Mouse (Mus musculus): ENCODE results near the gene Atrn. TPM values are rescaled to one million over a fixed set of nuclear protein-coding genes. Genes with fewer than 3 reads are reported as not detected.

Atrn gene
- polyA plus RNA-seq, 1 experiment, result 6.8 TPM

DNA sequence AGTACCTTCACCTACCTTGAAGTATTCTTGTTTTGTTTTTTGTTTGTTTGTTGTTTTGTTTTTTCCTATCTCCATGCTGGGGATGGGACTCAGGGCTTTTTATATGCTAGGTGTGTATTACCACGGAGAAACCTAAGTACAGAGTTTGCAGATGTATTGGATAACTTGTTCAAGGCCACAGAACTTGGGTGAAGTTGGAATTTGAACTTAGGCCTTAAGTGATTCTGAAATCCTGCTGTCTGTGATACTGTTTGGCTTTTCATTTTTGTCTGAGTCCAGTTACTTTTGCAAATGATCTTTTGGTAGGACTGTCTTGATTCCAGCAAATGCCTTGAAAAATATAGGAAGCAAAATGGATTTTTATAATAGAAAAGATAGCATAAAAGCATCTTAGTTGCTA, 5.4 kb downstream of the Atrn start:
- H3K36me3 ChIP-seq (ENCODE audit: control insufficient read depth, insufficient read depth), result no peaks in the 10 kb centered on the region
- no peak overlapping the region for H3ac ChIP-seq (ENCODE audit: control insufficient read depth, insufficient read length)
- no peaks in the 10 kb centered on the region for H3K27me3 ChIP-seq (ENCODE audit: control insufficient read depth, insufficient read depth, insufficient read length)
- peaks cover 54% of the 10 kb centered on the region for H3K79me2 ChIP-seq (ENCODE audit: control insufficient read depth, insufficient read depth)
- H3K4me3 ChIP-seq, result no peak overlapping the region
- TF ChIP-seq MAX (IDR thresholded peaks at IDR 0.05; ENCODE audit: low read depth) (no peak), USF1 (IDR thresholded peaks at IDR 0.05; ENCODE audit: low read depth) (no peak), TCF3 (IDR thresholded peaks at IDR 0.05; ENCODE audit: insufficient read length, low read depth) (no peak)
- no peak overlapping the region for H3K4me2 ChIP-seq (ENCODE audit: low read depth)

- H3K79me2 ChIP-seq (ENCODE audit: control insufficient read depth, insufficient read depth), result peaks cover 36% of the 10 kb centered on the region
- TF ChIP-seq E2F4 (IDR thresholded peaks at IDR 0.05; ENCODE audit: insufficient read depth) (no peak), MYOG (IDR thresholded peaks at IDR 0.05; ENCODE audit: control insufficient read depth in 1 of 3, insufficient read depth in 1 of 3, insufficient read length in 2 of 3, low read depth in 2 of 3) (no peak), MYOD1 (IDR thresholded peaks at IDR 0.05; ENCODE audit: control insufficient read depth in 1 of 3, insufficient read length in 2 of 3, low read depth in 2 of 3) (no peak), MAX (IDR thresholded peaks at IDR 0.05; ENCODE audit: low read depth) (no peak), POLR2AphosphoS2 (IDR thresholded peaks at IDR 0.05; ENCODE audit: insufficient read length, low read depth) (no peak), TCF3 (IDR thresholded peaks at IDR 0.05; ENCODE audit: insufficient read length, low read depth) (no peak), CEBPB (IDR thresholded peaks at IDR 0.05; ENCODE audit: insufficient read depth, poor library complexity, severe bottlenecking) (no peak), SRF (IDR thresholded peaks at IDR 0.05; ENCODE audit: control insufficient read depth, insufficient read length, low read depth) (no peak), TCF12 (IDR thresholded peaks at IDR 0.05; ENCODE audit: insufficient read depth, poor library complexity, severe bottlenecking) (no peak), REST (IDR thresholded peaks at IDR 0.05; ENCODE audit: insufficient read depth, insufficient read length) (no peak), POLR2A (IDR thresholded peaks at IDR 0.05; ENCODE audit: insufficient read length, low read depth) (no peak), USF1 (IDR thresholded peaks at IDR 0.05; ENCODE audit: low read depth) (no peak)
Observed at GRCm38 (mm10) chr2:130914873-130915272, 8.6 kb downstream of the Atrn start.

DNA sequence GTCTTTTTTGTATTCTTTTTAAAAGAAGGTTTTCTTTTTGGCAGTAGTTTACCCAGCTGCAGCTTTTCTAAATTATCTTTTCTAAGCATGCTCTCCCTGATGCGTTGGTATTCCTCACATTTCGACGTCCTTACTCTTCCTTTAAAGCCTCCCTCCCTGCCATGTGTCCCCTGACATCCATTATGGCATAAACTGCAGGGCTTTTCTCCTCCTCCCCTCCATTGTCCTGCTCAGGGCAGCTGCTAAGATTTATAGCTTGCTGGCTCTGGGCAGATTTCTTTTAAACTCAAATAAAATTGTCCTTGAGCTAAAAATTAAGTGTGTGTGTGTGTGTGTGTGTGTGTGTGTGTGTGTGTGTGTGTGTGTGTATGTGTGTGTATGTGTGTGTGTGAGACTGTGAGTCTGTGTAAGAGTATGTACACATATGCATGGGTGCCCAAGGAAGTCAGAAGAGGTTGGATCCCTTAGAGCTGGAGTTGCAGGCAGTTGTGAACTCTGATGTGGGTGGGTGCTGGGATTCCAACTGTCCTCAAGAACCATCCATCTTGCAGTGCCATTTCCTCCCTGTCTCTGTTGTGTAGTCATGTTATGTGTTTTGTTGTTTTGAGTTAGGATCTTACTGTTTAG, 10.3 kb downstream of the Atrn start:
- Histone ChIP-seq H3K4me3 (no peak overlapping the region), H3K4me2 (ENCODE audit: low read depth) (no peak overlapping the region), H3ac (ENCODE audit: control insufficient read depth, insufficient read length) (no peak overlapping the region), H3K27me3 (ENCODE audit: control insufficient read depth, insufficient read depth, insufficient read length) (no peaks in the 10 kb centered on the region), H3K36me3 (ENCODE audit: control insufficient read depth, insufficient read depth) (no peaks in the 10 kb centered on the region), H3K79me2 (ENCODE audit: control insufficient read depth, insufficient read depth) (peaks cover 42% of the 10 kb centered on the region)
- TF ChIP-seq MAX (IDR thresholded peaks at IDR 0.05; ENCODE audit: low read depth) (no peak), E2F4 (IDR thresholded peaks at IDR 0.05; ENCODE audit: insufficient read depth) (no peak), USF1 (IDR thresholded peaks at IDR 0.05; ENCODE audit: low read depth) (no peak), POLR2AphosphoS2 (IDR thresholded peaks at IDR 0.05; ENCODE audit: insufficient read length, low read depth) (no peak), POLR2A (IDR thresholded peaks at IDR 0.05; ENCODE audit: insufficient read length, low read depth) (no peak), MYOD1 (IDR thresholded peaks at IDR 0.05; ENCODE audit: control insufficient read depth in 1 of 3, insufficient read length in 2 of 3, low read depth in 2 of 3) (no peak), MYOG (IDR thresholded peaks at IDR 0.05; ENCODE audit: control insufficient read depth in 1 of 3, insufficient read depth in 1 of 3, insufficient read length in 2 of 3, low read depth in 2 of 3) (no peak), TCF12 (IDR thresholded peaks at IDR 0.05; ENCODE audit: insufficient read depth, poor library complexity, severe bottlenecking) (no peak), TCF3 (IDR thresholded peaks at IDR 0.05; ENCODE audit: insufficient read length, low read depth) (no peak), REST (IDR thresholded peaks at IDR 0.05; ENCODE audit: insufficient read depth, insufficient read length) (no peak), CEBPB (IDR thresholded peaks at IDR 0.05; ENCODE audit: insufficient read depth, poor library complexity, severe bottlenecking) (no peak), SRF (IDR thresholded peaks at IDR 0.05; ENCODE audit: control insufficient read depth, insufficient read length, low read depth) (no peak)

More at GRCm38 (mm10) chr2:130914873-130915272, 8.6 kb downstream of the Atrn start:
- Histone ChIP-seq H3ac (ENCODE audit: control insufficient read depth, insufficient read length) (no peak overlapping the region), H3K4me2 (ENCODE audit: low read depth) (no peak overlapping the region), H3K27me3 (ENCODE audit: control insufficient read depth, insufficient read depth, insufficient read length) (no peaks in the 10 kb centered on the region), H3K36me3 (ENCODE audit: control insufficient read depth, insufficient read depth) (no peaks in the 10 kb centered on the region), H3K4me3 (no peak overlapping the region)

DNA sequence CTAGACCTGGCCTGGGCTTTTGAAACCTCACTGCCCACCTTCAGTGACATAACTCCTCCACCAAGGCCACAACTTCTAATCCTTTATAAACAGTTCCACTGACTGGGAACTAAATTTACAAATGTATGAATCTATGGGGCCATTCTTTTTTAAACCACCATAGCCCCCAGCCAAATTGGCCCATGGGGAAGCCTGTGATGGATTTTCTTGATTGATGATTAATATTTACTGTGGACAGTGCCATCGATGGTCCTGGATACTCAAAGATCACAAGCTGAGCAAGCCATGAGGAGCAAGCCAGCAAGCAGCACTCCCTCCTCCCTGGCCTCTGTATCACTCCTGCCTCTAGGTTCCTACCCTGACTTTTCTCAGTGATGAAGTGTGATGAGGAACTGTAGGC, 11.4 kb downstream of the Atrn start:
- Histone ChIP-seq H3K27me3 (ENCODE audit: control insufficient read depth, insufficient read depth, insufficient read length) (no peaks in the 10 kb centered on the region), H3K36me3 (ENCODE audit: control insufficient read depth, insufficient read depth) (no peaks in the 10 kb centered on the region), H3K79me2 (ENCODE audit: control insufficient read depth, insufficient read depth) (peaks cover 39% of the 10 kb centered on the region), H3K4me2 (ENCODE audit: low read depth) (no peak overlapping the region), H3K4me3 (no peak overlapping the region), H3ac (ENCODE audit: control insufficient read depth, insufficient read length) (no peak overlapping the region)
- no peak for TF ChIP-seq E2F4 (IDR thresholded peaks at IDR 0.05; ENCODE audit: insufficient read depth)
- TF ChIP-seq TCF12 (IDR thresholded peaks at IDR 0.05; ENCODE audit: insufficient read depth, poor library complexity, severe bottlenecking), result no peak
- no peak for TF ChIP-seq TCF3 (IDR thresholded peaks at IDR 0.05; ENCODE audit: insufficient read length, low read depth)
- no peak for TF ChIP-seq MYOG (IDR thresholded peaks at IDR 0.05; ENCODE audit: control insufficient read depth in 1 of 3, insufficient read depth in 1 of 3, insufficient read length in 2 of 3, low read depth in 2 of 3)
- no peak for TF ChIP-seq MAX (IDR thresholded peaks at IDR 0.05; ENCODE audit: low read depth)
- no peak for TF ChIP-seq REST (IDR thresholded peaks at IDR 0.05; ENCODE audit: insufficient read depth, insufficient read length)
- no peak for TF ChIP-seq POLR2A (IDR thresholded peaks at IDR 0.05; ENCODE audit: insufficient read length, low read depth)
- TF ChIP-seq MYOD1 (IDR thresholded peaks at IDR 0.05; ENCODE audit: control insufficient read depth in 1 of 3, insufficient read length in 2 of 3, low read depth in 2 of 3), result no peak
- no peak for TF ChIP-seq SRF (IDR thresholded peaks at IDR 0.05; ENCODE audit: control insufficient read depth, insufficient read length, low read depth)
- no peak for TF ChIP-seq POLR2AphosphoS2 (IDR thresholded peaks at IDR 0.05; ENCODE audit: insufficient read length, low read depth)
- TF ChIP-seq CEBPB (IDR thresholded peaks at IDR 0.05; ENCODE audit: insufficient read depth, poor library complexity, severe bottlenecking), result no peak
